Mouse (Mus musculus): ENCODE measurements around the gene Dolk.

The Dolk gene

GRCm38 (mm10) chr2:30286192-30287026 lies at the start of gene Dolk, which contains the start of gene Nup188:
TSS of gene Dolk (minus strand) at chr2:30286334.
TSS of gene Nup188 (plus strand) at chr2:30286397.
- DNase-seq, result peak; percentile 93 to 96

GRCm38 (mm10) chr2:30335324-30335723 lies 49.2 kb upstream of the Dolk start:
- DNase-seq, result no peak

GRCm38 (mm10) chr2:30328791-30329190 lies 42.7 kb upstream of the Dolk start:
- no peak for DNase-seq

- no peak for DNase-seq
Measured at GRCm38 (mm10) chr2:30327276-30327675, 41.1 kb upstream of the Dolk start.

GRCm38 (mm10) chr2:30325296-30325695 lies 39.2 kb upstream of the Dolk start:
- DNase-seq, result no peak

GRCm38 (mm10) chr2:30323111-30323510 lies 37.0 kb upstream of the Dolk start:
- DNase-seq, result no peak

- DNase-seq, result no peak
Measured at GRCm38 (mm10) chr2:30319260-30319659, 33.1 kb upstream of the Dolk start.

- no peak for DNase-seq
Measured at GRCm38 (mm10) chr2:30316955-30317354, 30.8 kb upstream of the Dolk start.

GRCm38 (mm10) chr2:30316136-30316535 lies 30.0 kb upstream of the Dolk start:
- no peak for DNase-seq

GRCm38 (mm10) chr2:30311481-30311880 lies 25.3 kb upstream of the Dolk start:
- no peak for DNase-seq

- DNase-seq, result no peak
Measured at GRCm38 (mm10) chr2:30309351-30309750, 23.2 kb upstream of the Dolk start.

GRCm38 (mm10) chr2:30306087-30306486 lies 20.0 kb upstream of the Dolk start:
- no peak for DNase-seq

GRCm38 (mm10) chr2:30299966-30300365 lies 13.8 kb upstream of the Dolk start:
- DNase-seq, result no peak

GRCm38 (mm10) chr2:30299525-30299924 lies 13.4 kb upstream of the Dolk start:
- DNase-seq, result no peak

GRCm38 (mm10) chr2:30287027-30287373 lies 866 bp upstream of the Dolk start:
- peak in 1 of 2 experiments; percentile 20 for DNase-seq

GRCm38 (mm10) chr2:30285416-30286181 lies 535 bp downstream of the Dolk start:
- DNase-seq, result peak in 1 of 2 experiments; percentile 14

- no peak for DNase-seq
Measured at GRCm38 (mm10) chr2:30285004-30285403, 1.1 kb downstream of the Dolk start.

- DNase-seq, result peak in 1 of 2 experiments; percentile 13
Measured at GRCm38 (mm10) chr2:30283193-30283592, 2.9 kb downstream of the Dolk start.

GRCm38 (mm10) chr2:30281651-30282050 lies 4.5 kb downstream of the Dolk start:
- DNase-seq, result no peak

GRCm38 (mm10) chr2:30280743-30281142 lies 5.4 kb downstream of the Dolk start, which contains the start of gene Gm28038:
TSS of gene Gm28038 (plus strand) at chr2:30281043.
- no peak for DNase-seq

GRCm38 (mm10) chr2:30270134-30270533 lies 16.0 kb downstream of the Dolk start:
- peak; percentile 68 to 83 for DNase-seq

GRCm38 (mm10) chr2:30269241-30269990 lies 16.7 kb downstream of the Dolk start:
- no peak for DNase-seq

- DNase-seq, result no peak
Measured at GRCm38 (mm10) chr2:30268371-30268770, 17.8 kb downstream of the Dolk start.
